Mouse (Mus musculus) forebrain, embryonic 14.5 days (tissue): Measurements from ENCODE around the gene Hist3h2a. TPM values are rescaled to one million over a fixed set of nuclear protein-coding genes. Genes with fewer than 3 reads are reported as not detected.

Source experiments
- ATAC-seq: fragments of 200-750 bp; cut with Nextera tagmentation; 2 replicates; pipeline ENCODE4 v1.8.0; 2017; ENCODE audit warnings: mild to moderate bottlenecking, moderate library complexity
- DNase-seq: peaks from one replicate; pipeline ENCODE4 v3.0.0-alpha.2; 2015; ENCODE audit warnings: low spot score
- H3K27ac ChIP-seq: fragments of 300-500 bp; sonication (generic); 2 replicates; pipeline ENCODE4 v1.5.1; 2014; ENCODE audit warnings: low read depth, mild to moderate bottlenecking, control low read depth, low read length, moderate library complexity
- H3K27me3 ChIP-seq: fragments of 300-500 bp; sonication (generic); replicated peaks from 2 replicates; pipeline ENCODE4 v1.6.1; 2014; ENCODE audit warnings: low read length, control low read depth, mixed read lengths; ENCODE audit not compliant: control insufficient read depth, insufficient read depth
- H3K36me3 ChIP-seq: fragments of 300-500 bp; sonication (generic); 2 replicates; pipeline ENCODE4 v1.6.1; 2014; ENCODE audit warnings: low read length, control low read depth; ENCODE audit not compliant: control insufficient read depth, insufficient read depth
- H3K4me1 ChIP-seq: fragments of 300-500 bp; sonication (generic); 2 replicates; pipeline ENCODE4 v1.6.1; 2014; ENCODE audit warnings: antibody characterized with exemption, low read length, control low read depth; ENCODE audit not compliant: control insufficient read depth, insufficient read depth
- H3K4me2 ChIP-seq: fragments of 300-500 bp; sonication (generic); 2 replicates; pipeline ENCODE4 v1.6.1; 2014; ENCODE audit warnings: mild to moderate bottlenecking, control low read depth, low read length
- H3K4me3 ChIP-seq: fragments of 300-500 bp; sonication (generic); 2 replicates; pipeline ENCODE4 v1.5.1; 2014; ENCODE audit warnings: low read depth, low read length, control low read depth
- H3K9ac ChIP-seq: fragments of 300-500 bp; sonication (generic); 2 replicates; pipeline ENCODE4 v1.6.1; 2014; ENCODE audit warnings: mild to moderate bottlenecking, low read length, control low read depth, moderate library complexity
- H3K9me3 ChIP-seq: fragments of 300-500 bp; sonication (generic); replicated peaks from 2 replicates; pipeline ENCODE4 v1.6.1; 2016; ENCODE audit warnings: low read length, control low read depth, mixed read lengths; ENCODE audit not compliant: control insufficient read depth
- WGBS: fragments of 180-500 bp; shearing (Covaris S2); extraction: QIAGEN DNeasy Blood & Tissue Kit; methylation state at CpG from one replicate; pipeline ENCODE4 v1.1.7; 2014; 5-methylcytosine and 5-hydroxymethylcytosine counted together
- polyA plus RNA-seq: library from polyadenylated mRNA; unstranded; fragments of >200 nt; fragmentation: Nextera tagmentation; extraction: Ambion mirVana; gene quantifications from 2 replicates; pipeline ENCODE4 v1.2.1, GENCODE M21; 2014

The Hist3h2a gene
- polyA plus RNA-seq, 1 experiment from 2014 or later, result 151 TPM

DNA sequence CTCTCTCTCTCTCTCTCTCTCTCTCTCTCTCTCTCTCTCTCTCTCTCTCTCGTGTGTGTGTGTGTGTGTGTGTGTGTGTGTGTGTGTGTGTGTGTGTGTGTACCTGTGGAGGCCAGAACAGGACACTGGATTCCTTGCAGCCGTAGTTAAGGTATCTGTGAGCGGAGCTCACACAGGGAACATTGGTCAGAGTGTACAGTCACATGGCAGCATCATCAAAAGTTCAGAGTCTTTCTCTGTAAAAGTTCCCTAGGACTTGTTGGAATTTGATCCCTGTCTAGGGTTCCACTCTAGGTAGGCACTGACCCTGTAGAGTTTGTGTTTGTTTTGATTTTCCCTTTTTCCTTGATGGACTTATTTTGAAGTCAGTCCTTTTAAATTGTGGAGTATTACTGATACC lies 27.8 kb upstream of the Hist3h2a start:
- Histone ChIP-seq H3K27me3 (no peaks in the 10 kb centered on the region), H3K9me3 (no peaks in the 10 kb centered on the region), H3K9ac (no peak overlapping the region), H3K4me3 (no peak overlapping the region), H3K4me2 (no peak overlapping the region), H3K36me3 (peaks cover 9% of the 10 kb centered on the region), H3K27ac (no peak overlapping the region), H3K4me1 (no peaks in the 10 kb centered on the region)
- ATAC-seq (no peak), DNase-seq (no peak)
- 94% methylated on average over 2 of the region's 3 CpGs for WGBS

- no peak for ATAC-seq
These were observed 27.4 kb upstream of the Hist3h2a start for GRCm38 (mm10) chr11:58927053-58927452.

GRCm38 (mm10) chr11:58927790-58928651 lies 26.5 kb upstream of the Hist3h2a start:
- WGBS, result 36% methylated on average over 20 of the region's 20 CpGs
- H3K4me2 ChIP-seq, result peak overlapping the region; percentile 28; the same call in 1 of the 2 replicates

More at GRCm38 (mm10) chr11:58927053-58927452, 27.4 kb upstream of the Hist3h2a start:
- Histone ChIP-seq H3K9ac (no peak overlapping the region), H3K36me3 (peaks cover 13% of the 10 kb centered on the region), H3K9me3 (no peaks in the 10 kb centered on the region), H3K27ac (no peak overlapping the region), H3K4me2 (no peak overlapping the region), H3K4me3 (no peak overlapping the region), H3K27me3 (no peaks in the 10 kb centered on the region), H3K4me1 (no peaks in the 10 kb centered on the region)
- 80% methylated on average over 2 of the region's 2 CpGs for WGBS
- no peak for DNase-seq

GRCm38 (mm10) chr11:58929055-58929454 lies 25.4 kb upstream of the Hist3h2a start:
- no peak overlapping the region for H3K27ac ChIP-seq
- no peak overlapping the region for H3K4me3 ChIP-seq
- no peaks in the 10 kb centered on the region for H3K27me3 ChIP-seq
- H3K4me1 ChIP-seq, result no peaks in the 10 kb centered on the region
- no peak overlapping the region for H3K4me2 ChIP-seq
- H3K36me3 ChIP-seq, result peaks cover 33% of the 10 kb centered on the region
- H3K9me3 ChIP-seq, result no peaks in the 10 kb centered on the region
- H3K9ac ChIP-seq, result no peak overlapping the region
- DNase-seq (no peak), ATAC-seq (no peak)
- WGBS, result 73% methylated on average over 4 of the region's 4 CpGs

More at GRCm38 (mm10) chr11:58927790-58928651, 26.5 kb upstream of the Hist3h2a start:
- Histone ChIP-seq H3K4me1 (no peaks in the 10 kb centered on the region), H3K4me3 (no peak overlapping the region), H3K36me3 (peaks cover 23% of the 10 kb centered on the region), H3K27me3 (no peaks in the 10 kb centered on the region), H3K9me3 (no peaks in the 10 kb centered on the region), H3K9ac (0 out of 2 replicates have a peak overlapping the region, but pooled peaks have one; percentile 7), H3K27ac (no peak overlapping the region)
- peak; percentile 66 for ATAC-seq
- DNase-seq, result peak; percentile 79

GRCm38 (mm10) chr11:58929641-58930040 lies 24.8 kb upstream of the Hist3h2a start:
- 67% methylated on average over 3 of the region's 3 CpGs for whole genome bisulfite sequencing

GRCm38 (mm10) chr11:58930254-58930653 lies 24.2 kb upstream of the Hist3h2a start:
- H3K9ac ChIP-seq, result no peak overlapping the region
- WGBS, result 91% methylated on average over 3 of the region's 3 CpGs
- no peaks in the 10 kb centered on the region for H3K27me3 ChIP-seq
- ATAC-seq (no peak), DNase-seq (no peak)
- peaks cover 43% of the 10 kb centered on the region for H3K36me3 ChIP-seq
- no peak overlapping the region for H3K4me3 ChIP-seq
- no peaks in the 10 kb centered on the region for H3K9me3 ChIP-seq
- H3K4me1 ChIP-seq, result no peaks in the 10 kb centered on the region
- H3K4me2 ChIP-seq, result no peak overlapping the region
- no peak overlapping the region for H3K27ac ChIP-seq

More at GRCm38 (mm10) chr11:58929641-58930040, 24.8 kb upstream of the Hist3h2a start:
- H3K27ac ChIP-seq, result no peak overlapping the region
- no peaks in the 10 kb centered on the region for H3K9me3 ChIP-seq
- no peak for ATAC-seq
- H3K4me2 ChIP-seq, result no peak overlapping the region
- no peak overlapping the region for H3K4me3 ChIP-seq
- no peaks in the 10 kb centered on the region for H3K27me3 ChIP-seq
- H3K9ac ChIP-seq, result no peak overlapping the region
- no peak for DNase-seq
- no peaks in the 10 kb centered on the region for H3K4me1 ChIP-seq
- H3K36me3 ChIP-seq, result peaks cover 38% of the 10 kb centered on the region

- no peaks in the 10 kb centered on the region for H3K27me3 ChIP-seq
- H3K36me3 ChIP-seq, result peaks cover 54% of the 10 kb centered on the region
- H3K27ac ChIP-seq, result no peak overlapping the region
- no peaks in the 10 kb centered on the region; the same call in 1 of the 2 replicates for H3K4me1 ChIP-seq
- WGBS, result 78% methylated on average over 4 of the region's 4 CpGs
- no peak for ATAC-seq
- no peak for DNase-seq
- H3K9ac ChIP-seq, result no peak overlapping the region
- H3K4me3 ChIP-seq, result no peak overlapping the region
- no peaks in the 10 kb centered on the region for H3K9me3 ChIP-seq
- H3K4me2 ChIP-seq, result no peak overlapping the region
These were observed 22.9 kb upstream of the Hist3h2a start for GRCm38 (mm10) chr11:58931576-58931975.

DNA sequence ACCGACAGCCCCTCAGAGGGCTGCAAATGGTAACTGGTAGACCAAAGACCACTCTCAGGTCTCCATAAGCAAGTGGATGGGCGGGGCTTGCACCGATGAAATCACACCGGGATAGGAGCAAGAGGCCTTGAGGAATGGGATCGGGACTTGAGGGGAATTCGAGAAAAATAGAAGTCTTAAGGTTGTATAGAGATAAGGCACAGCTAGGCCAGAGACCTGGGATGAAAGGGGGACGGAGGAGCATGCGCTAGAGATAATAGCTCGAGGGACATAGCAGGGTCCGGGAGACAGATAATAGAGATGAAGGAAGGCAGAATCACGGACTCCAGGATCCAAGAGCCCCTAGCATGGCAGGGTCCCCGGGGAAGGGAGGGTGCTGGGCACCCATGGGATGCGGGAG lies 16.6 kb upstream of the Hist3h2a start:
- H3K27ac ChIP-seq, result peak overlapping the region; percentile 93
- ATAC-seq (no peak), DNase-seq (peak; percentile 45)
- peak overlapping the region; percentile 85 for H3K4me2 ChIP-seq
- peaks cover 38% of the 10 kb centered on the region for H3K36me3 ChIP-seq
- WGBS, result 1% methylated on average over 11 of the region's 13 CpGs
- no peaks in the 10 kb centered on the region for H3K27me3 ChIP-seq
- peaks cover 9% of the 10 kb centered on the region for H3K4me1 ChIP-seq
- H3K9me3 ChIP-seq, result no peaks in the 10 kb centered on the region
- H3K4me3 ChIP-seq, result peak overlapping the region; percentile 96
- peak overlapping the region; percentile 98 for H3K9ac ChIP-seq
